Mouse (Mus musculus): Measurements from ENCODE around the gene Hoxd13. TPM values are rescaled to one million over a fixed set of nuclear protein-coding genes. Genes with fewer than 3 reads are reported as not detected.

Hoxd13 gene
- 109 and 150 TPM in 2 replicates for polyA plus RNA-seq (2012; rRNA removed)
- 54.6 and 70.5 TPM in 2 replicates for polyA plus RNA-seq (2014; fragmentation: Nextera tagmentation; extraction: Ambion mirVana)

GRCm38 (mm10) chr2:74667842-74668357 lies at the start of gene Hoxd13:
Hoxd13 (plus strand) TSS chr2:74668310.
- DNase-seq (ENCODE audit: low spot score) (peak; percentile 81), ATAC-seq (ENCODE audit: low FRiP score, low read depth) (peak; percentile 87)
- WGBS: 3% methylated on average over 4 of the region's 51 CpGs
- peak within 1 kb of the TSS; percentile 96 for H3K27ac ChIP-seq (replicated peaks; ENCODE audit: low read depth, low read length)
- peak within 1 kb of the TSS; percentile 99 for H3K9ac ChIP-seq (ENCODE audit: low read depth, low read length, severe bottlenecking)
- H3K27me3 ChIP-seq (ENCODE audit: control insufficient read depth, insufficient read depth, low read length): peaks cover 29% of the 10 kb centered on the region; the same call in 1 of the 2 replicates
- H3K4me3 ChIP-seq (replicated peaks; ENCODE audit: low read length): peak within 1 kb of the TSS; percentile 74
- peak within 1 kb of the TSS; percentile 96 for H3K4me2 ChIP-seq (replicated peaks; ENCODE audit: low read depth, low read length, severe bottlenecking)
- no peak for TF ChIP-seq POLR2A (IDR thresholded peaks at IDR 0.05; ENCODE audit: borderline replicate concordance, extremely low read depth, insufficient read depth, insufficient read length)
- H3K9me3 ChIP-seq (ENCODE audit: control insufficient read depth, low read length): no peaks in the 10 kb centered on the region
- H3K36me3 ChIP-seq (ENCODE audit: control insufficient read depth, insufficient read depth, low read length): peaks cover 9% of the 10 kb centered on the region
- no peaks in the 10 kb centered on the region for H3K4me1 ChIP-seq (ENCODE audit: control insufficient read depth, insufficient read depth, low read length)

GRCm38 (mm10) chr2:74619676-74620246 lies 48.3 kb upstream of the Hoxd13 start:
- DNase-seq (ENCODE audit: low spot score) (peak; percentile 69), ATAC-seq (ENCODE audit: low FRiP score, low read depth) (peak; percentile 58)
- no peak overlapping the region; the same call in 1 of the 2 replicates for H3K4me3 ChIP-seq (replicated peaks; ENCODE audit: low read length)
- peaks cover 10% of the 10 kb centered on the region; the same call in 1 of the 2 replicates for H3K4me1 ChIP-seq (ENCODE audit: control insufficient read depth, insufficient read depth, low read length)
- peak overlapping the region; percentile 87; the same call in 1 of the 2 replicates for H3K27ac ChIP-seq (replicated peaks; ENCODE audit: low read depth, low read length)
- H3K9me3 ChIP-seq (ENCODE audit: control insufficient read depth, low read length): no peaks in the 10 kb centered on the region
- H3K36me3 ChIP-seq (ENCODE audit: control insufficient read depth, insufficient read depth, low read length): no peaks in the 10 kb centered on the region
- peak overlapping the region; percentile 6; the same call in 1 of the 2 replicates for H3K9ac ChIP-seq (ENCODE audit: low read depth, low read length, severe bottlenecking)
- no peak for TF ChIP-seq POLR2A (IDR thresholded peaks at IDR 0.05; ENCODE audit: borderline replicate concordance, extremely low read depth, insufficient read depth, insufficient read length)
- H3K4me2 ChIP-seq (replicated peaks; ENCODE audit: low read depth, low read length, severe bottlenecking): peak overlapping the region; percentile 47
- 29% methylated on average over 3 of the region's 3 CpGs for WGBS
- H3K27me3 ChIP-seq (ENCODE audit: control insufficient read depth, insufficient read depth, low read length): no peaks in the 10 kb centered on the region

- ATAC-seq (ENCODE audit: low FRiP score, low read depth) (peak; percentile 24; the same call in 1 of the 2 replicates), DNase-seq (ENCODE audit: low spot score) (peak; percentile 50)
- no peaks in the 10 kb centered on the region for H3K9me3 ChIP-seq (ENCODE audit: control insufficient read depth, low read length)
- peak overlapping the region; percentile 6; the same call in 1 of the 2 replicates for H3K9ac ChIP-seq (ENCODE audit: low read depth, low read length, severe bottlenecking)
- peak overlapping the region; percentile 87 for H3K27ac ChIP-seq (replicated peaks; ENCODE audit: low read depth, low read length)
- no peak for TF ChIP-seq POLR2A (IDR thresholded peaks at IDR 0.05; ENCODE audit: borderline replicate concordance, extremely low read depth, insufficient read depth, insufficient read length)
- no peaks in the 10 kb centered on the region for H3K27me3 ChIP-seq (ENCODE audit: control insufficient read depth, insufficient read depth, low read length)
- 38% methylated on average over 10 of the region's 10 CpGs for WGBS
- H3K36me3 ChIP-seq (ENCODE audit: control insufficient read depth, insufficient read depth, low read length): no peaks in the 10 kb centered on the region
- peak overlapping the region; percentile 47 for H3K4me2 ChIP-seq (replicated peaks; ENCODE audit: low read depth, low read length, severe bottlenecking)
- H3K4me1 ChIP-seq (ENCODE audit: control insufficient read depth, insufficient read depth, low read length): peaks cover 10% of the 10 kb centered on the region; the same call in 1 of the 2 replicates
- H3K4me3 ChIP-seq (replicated peaks; ENCODE audit: low read length): peak overlapping the region; percentile 22
Measured at GRCm38 (mm10) chr2:74620368-74620767, 47.7 kb upstream of the Hoxd13 start.

- DNase-seq (ENCODE audit: low spot score) (no peak), ATAC-seq (ENCODE audit: low FRiP score, low read depth) (no peak)
- TF ChIP-seq POLR2A (IDR thresholded peaks at IDR 0.05; ENCODE audit: borderline replicate concordance, extremely low read depth, insufficient read depth, insufficient read length): no peak
- Histone ChIP-seq H3K36me3 (ENCODE audit: control insufficient read depth, insufficient read depth, low read length) (no peaks in the 10 kb centered on the region), H3K9ac (ENCODE audit: low read depth, low read length, severe bottlenecking) (no peak overlapping the region), H3K4me2 (replicated peaks; ENCODE audit: low read depth, low read length, severe bottlenecking) (no peak overlapping the region), H3K4me3 (replicated peaks; ENCODE audit: low read length) (no peak overlapping the region), H3K27ac (replicated peaks; ENCODE audit: low read depth, low read length) (no peak overlapping the region), H3K9me3 (ENCODE audit: control insufficient read depth, low read length) (peaks cover 4% of the 10 kb centered on the region; the same call in 1 of the 2 replicates), H3K4me1 (ENCODE audit: control insufficient read depth, insufficient read depth, low read length) (no peaks in the 10 kb centered on the region), H3K27me3 (ENCODE audit: control insufficient read depth, insufficient read depth, low read length) (no peaks in the 10 kb centered on the region)
- WGBS: 67% methylated on average over 4 of the region's 4 CpGs
Measured at GRCm38 (mm10) chr2:74635412-74635811, 32.7 kb upstream of the Hoxd13 start.

GRCm38 (mm10) chr2:74642431-74642830 lies 25.7 kb upstream of the Hoxd13 start:
- Histone ChIP-seq H3K27me3 (ENCODE audit: control insufficient read depth, insufficient read depth, low read length) (peaks cover 9% of the 10 kb centered on the region; the same call in 1 of the 2 replicates), H3K27ac (replicated peaks; ENCODE audit: low read depth, low read length) (no peak overlapping the region), H3K4me2 (replicated peaks; ENCODE audit: low read depth, low read length, severe bottlenecking) (no peak overlapping the region), H3K9ac (ENCODE audit: low read depth, low read length, severe bottlenecking) (no peak overlapping the region), H3K4me1 (ENCODE audit: control insufficient read depth, insufficient read depth, low read length) (peaks cover 2% of the 10 kb centered on the region; the same call in 1 of the 2 replicates), H3K36me3 (ENCODE audit: control insufficient read depth, insufficient read depth, low read length) (no peaks in the 10 kb centered on the region), H3K4me3 (replicated peaks; ENCODE audit: low read length) (no peak overlapping the region), H3K9me3 (ENCODE audit: control insufficient read depth, low read length) (peaks cover 4% of the 10 kb centered on the region; the same call in 1 of the 2 replicates)
- ATAC-seq (ENCODE audit: low FRiP score, low read depth) (no peak), DNase-seq (ENCODE audit: low spot score) (no peak)
- WGBS: 53% methylated on average over 5 of the region's 5 CpGs
- no peak for TF ChIP-seq POLR2A (IDR thresholded peaks at IDR 0.05; ENCODE audit: borderline replicate concordance, extremely low read depth, insufficient read depth, insufficient read length)
